ENCODE assay signal across 8 mouse cellular contexts in the genomic region with DNA sequence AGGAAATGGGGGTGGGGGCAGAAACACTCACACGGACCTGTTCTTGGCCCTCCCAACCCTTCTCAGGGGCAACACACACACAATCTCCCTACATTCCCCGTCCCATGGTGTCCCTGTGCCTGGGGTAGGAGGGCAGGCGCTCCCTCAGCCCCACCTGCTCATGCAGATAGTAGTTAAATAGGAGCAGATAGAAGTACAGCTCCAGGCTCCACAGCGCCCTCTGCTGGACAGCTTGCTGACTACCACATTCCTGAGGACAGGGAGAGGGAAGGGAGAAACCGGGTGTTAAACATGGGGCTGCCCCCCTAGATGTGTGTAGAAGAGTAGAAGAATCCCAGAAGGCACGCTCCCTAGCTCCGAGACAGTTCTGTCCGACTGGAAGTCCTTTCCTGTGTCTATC. TPM values are rescaled to one million over a fixed set of nuclear protein-coding genes. Genes with fewer than 3 reads are reported as not detected.
DNase-seq lines count a peak whose midpoint lies in the region; ATAC-seq and TF ChIP-seq lines count a peak whose summit lies in the region.

No protein-coding gene starts in this region.

- peaks cover 8% of the 10 kb centered on the region; the same call in 1 of the 2 replicates for H3K4me1 ChIP-seq in liver, embryonic 12.5 days
- peaks cover 42% of the 10 kb centered on the region for H3K4me1 ChIP-seq in embryonic facial prominence, embryonic 10.5 days
- peaks cover 11% of the 10 kb centered on the region for H3K4me1 ChIP-seq in lung, adult 2 months (ENCODE audit: control insufficient read depth, insufficient read depth, low read length)

- 40% methylated on average over 8 of the region's 8 CpGs for WGBS in liver, embryonic 12.5 days (ENCODE audit: insufficient replicate concordance)
- WGBS in embryonic facial prominence, embryonic 10.5 days = 60% methylated on average over 8 of the region's 8 CpGs
- 65% methylated on average over 8 of the region's 8 CpGs for whole genome bisulfite sequencing in lung, adult 2 months

- TF ChIP-seq POLR2A in lung, adult 2 months (IDR thresholded peaks at IDR 0.05; ENCODE audit: borderline replicate concordance, extremely low read depth, low read depth, low read length) = no peak

- H3K27me3 ChIP-seq in liver, embryonic 12.5 days (replicated peaks) = 0 out of 2 replicates have a peak, but pooled peaks cover 3% of the 10 kb centered on the region
- no peaks in the 10 kb centered on the region for H3K27me3 ChIP-seq in embryonic facial prominence, embryonic 10.5 days (replicated peaks; ENCODE audit: low read depth, poor library complexity, severe bottlenecking)

- no peak overlapping the region for H3K27ac ChIP-seq in liver, embryonic 12.5 days
- no peak overlapping the region for H3K27ac ChIP-seq in embryonic facial prominence, embryonic 10.5 days (replicated peaks)

- H3K4me3 ChIP-seq in liver, embryonic 12.5 days = no peak overlapping the region
- H3K4me3 ChIP-seq in embryonic facial prominence, embryonic 10.5 days = no peak overlapping the region
- H3K4me3 ChIP-seq in lung, adult 2 months (replicated peaks; ENCODE audit: extremely low read depth, low read depth, low read length) = no peak overlapping the region

- H3K4me2 ChIP-seq in liver, embryonic 12.5 days = no peak overlapping the region

- peaks cover 23% of the 10 kb centered on the region for H3K36me3 ChIP-seq in liver, embryonic 12.5 days
- peaks cover 52% of the 10 kb centered on the region for H3K36me3 ChIP-seq in embryonic facial prominence, embryonic 10.5 days (replicated peaks)

- TF ChIP-seq CTCF in lung, adult 2 months (IDR thresholded peaks at IDR 0.05; ENCODE audit: insufficient read depth, low read length) = peak; percentile 88

- H3K9me3 ChIP-seq in liver, embryonic 12.5 days (replicated peaks) = no peaks in the 10 kb centered on the region
- H3K9me3 ChIP-seq in embryonic facial prominence, embryonic 10.5 days = no peaks in the 10 kb centered on the region

- ATAC-seq in liver, embryonic 12.5 days = no peak

- H3K9ac ChIP-seq in liver, embryonic 12.5 days = no peak overlapping the region

- peak; percentile 72 for DNase-seq in liver
- DNase-seq in adrenal gland, postnatal 10 days = peak; percentile 84
- DNase-seq in embryonic facial prominence, embryonic 10.5 days (ENCODE audit: low spot score) = peak; percentile 70
- DNase-seq in kidney, postnatal 4 days = peak; percentile 86 to 87
- DNase-seq in lung, adult 2 months = peak; percentile 64
- DNase-seq in right cerebral cortex, postnatal 36 days (ENCODE audit: low spot score in 2 of 2) = peak; percentile 9 to 36
- no peak for DNase-seq in Muller cell, postnatal 12 days (ENCODE audit: inconsistent ontology term)

RNA-seq across cellular contexts. Expression of gene Pald1, which starts 39.4 kb away (rescaled TPM):
- 12.1 and 12.4 TPM in 2 replicates for polyA plus RNA-seq in liver, embryonic 12.5 days (2016; fragmentation: Nextera tagmentation; extraction: Ambion mirVana)
- total RNA-seq in adrenal gland, postnatal 10 days (2021) = 10 to 100 TPM; 53.0 to 66.0 TPM
- 29.9 and 35.3 TPM in 2 replicates for polyA plus RNA-seq in embryonic facial prominence, embryonic 10.5 days (2016; fragmentation: Nextera tagmentation; extraction: Ambion mirVana)
- 69.1 and 76.2 TPM in 2 replicates for polyA plus RNA-seq in lung, adult 2 months (2012; rRNA removed)

RNA-seq across cellular contexts. Expression of gene Prf1, which starts 46.3 kb away (rescaled TPM):
- not detected in 2 replicates for polyA plus RNA-seq in liver, embryonic 12.5 days (2016; fragmentation: Nextera tagmentation; extraction: Ambion mirVana)
- total RNA-seq in adrenal gland, postnatal 10 days (2021) = under 1 TPM; 0.12 to 0.18 TPM
- polyA plus RNA-seq in embryonic facial prominence, embryonic 10.5 days (2016; fragmentation: Nextera tagmentation; extraction: Ambion mirVana) = not detected in 2 replicates
- 6.2 and 8.0 TPM in 2 replicates for polyA plus RNA-seq in lung, adult 2 months (2012; rRNA removed)
